Comparison of ENCODE assay signal across 13 mouse cellular contexts in the genomic region with DNA sequence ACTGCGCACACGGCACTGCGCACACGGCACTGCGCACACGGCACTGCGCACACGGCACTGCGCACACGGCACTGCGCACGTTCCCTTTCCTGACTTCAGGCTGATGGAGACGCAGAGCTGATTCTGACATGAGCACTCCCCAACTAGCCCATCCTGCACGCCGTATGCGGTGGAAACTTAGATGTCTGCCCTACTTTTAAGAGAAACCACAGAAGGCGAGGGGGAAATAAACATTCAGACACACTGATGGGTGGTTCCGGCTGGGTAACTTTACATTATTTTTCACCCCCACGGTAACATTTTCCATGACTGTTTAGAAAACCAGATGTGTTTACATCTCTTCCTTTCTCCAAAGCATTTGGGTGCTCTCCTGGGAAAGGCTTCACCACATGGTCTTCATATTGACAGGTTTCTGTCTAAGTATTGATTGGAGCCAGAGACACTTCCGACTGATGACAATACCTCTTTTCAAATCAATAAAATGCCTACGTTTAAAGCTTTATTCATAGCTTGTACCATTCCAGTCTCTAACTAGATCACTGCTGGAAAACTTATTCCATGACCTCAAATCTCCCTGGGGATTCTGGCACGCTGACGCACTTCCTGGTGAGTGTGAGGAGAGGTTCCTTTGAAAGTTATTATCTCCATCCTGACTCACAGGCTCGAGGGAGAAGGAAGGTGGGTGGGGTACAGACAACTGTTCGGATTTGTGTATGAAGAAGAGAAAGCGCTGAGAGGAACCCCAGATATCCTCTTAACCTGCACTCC.
DNase-seq lines count a peak whose midpoint lies in the region; ATAC-seq and TF ChIP-seq lines count a peak whose summit lies in the region.
"Had no signal": no experiment of that assay in that cellular context is flagged by ENCODE, and none has a peak within 500 bp of the region (broad histone marks: within the 10 kb centered on the region; RNA-seq: fewer than 3 reads in every experiment).

No protein-coding gene starts in this region.

- TF ChIP-seq POLR2A in limb, embryonic 14.5 days (IDR thresholded peaks at IDR 0.05; ENCODE audit: borderline replicate concordance, extremely low read depth, insufficient read depth, insufficient read length) = no peak

- no peak overlapping the region for H3K27ac ChIP-seq in limb, embryonic 14.5 days (replicated peaks; ENCODE audit: low read depth, low read length)
- H3K27ac ChIP-seq in limb, embryonic 10.5 days = no peak overlapping the region
- H3K27ac ChIP-seq in embryonic facial prominence, embryonic 13.5 days = peak overlapping the region; percentile 48; the same call in 1 of the 2 replicates
- H3K27ac ChIP-seq: hindbrain, embryonic 14.5 days; liver, embryonic 12.5 days; neural tube, embryonic 12.5 days had no signal

- DNase-seq in frontal cortex, postnatal 25 days (ENCODE audit: low spot score in 2 of 2) = no peak
- DNase-seq in limb, embryonic 14.5 days (ENCODE audit: low spot score) = peak; percentile 51
- DNase-seq in limb, embryonic 10.5 days (ENCODE audit: low spot score) = no peak
- peak; percentile 67 for DNase-seq in heart, postnatal 4 days
- DNase-seq in thymus, postnatal 14 days = no peak
- DNase-seq in layer of hippocampus, postnatal 36 days = no peak
- DNase-seq: B cell, adult 2 months; cerebellum, adult 18-20 months had no signal

- H3K27me3 ChIP-seq in limb, embryonic 14.5 days (ENCODE audit: control insufficient read depth, insufficient read depth, low read length) = no peaks in the 10 kb centered on the region
- H3K27me3 ChIP-seq in limb, embryonic 10.5 days (ENCODE audit: low read depth, poor library complexity, severe bottlenecking) = no peaks in the 10 kb centered on the region
- H3K27me3 ChIP-seq in embryonic facial prominence, embryonic 13.5 days = no peaks in the 10 kb centered on the region
- H3K27me3 ChIP-seq: liver, embryonic 12.5 days; neural tube, embryonic 12.5 days had no signal

- no peaks in the 10 kb centered on the region; the same call in 1 of the 2 replicates for H3K36me3 ChIP-seq in limb, embryonic 14.5 days (ENCODE audit: control insufficient read depth, insufficient read depth, low read length)
- peaks cover 41% of the 10 kb centered on the region for H3K36me3 ChIP-seq in limb, embryonic 10.5 days
- 0 out of 2 replicates have a peak, but pooled peaks cover 4% of the 10 kb centered on the region for H3K36me3 ChIP-seq in embryonic facial prominence, embryonic 13.5 days
- H3K36me3 ChIP-seq: liver, embryonic 12.5 days had no signal

- peak; percentile 76 for ATAC-seq in frontal cortex, adult (ENCODE audit: low TSS enrichment)
- no peak for ATAC-seq in limb, embryonic 14.5 days (ENCODE audit: low FRiP score, low read depth)
- peak; percentile 15; the same call in 1 of the 2 replicates for ATAC-seq in embryonic facial prominence, embryonic 13.5 days (ENCODE audit: insufficient number of reproducible peaks, insufficient read depth, low FRiP score, low TSS enrichment, low read depth)
- ATAC-seq: liver, embryonic 12.5 days had no signal

- 70% methylated on average over 23 of the region's 26 CpGs for WGBS in limb, embryonic 14.5 days
- 88% methylated on average over 26 of the region's 26 CpGs for WGBS in limb, embryonic 10.5 days
- 64% methylated on average over 26 of the region's 26 CpGs for WGBS in embryonic facial prominence, embryonic 13.5 days

- H3K4me2 ChIP-seq in limb, embryonic 14.5 days (replicated peaks; ENCODE audit: low read depth, low read length, severe bottlenecking) = no peak overlapping the region
- H3K4me2 ChIP-seq in embryonic facial prominence, embryonic 13.5 days = peak overlapping the region; percentile 4
- H3K4me2 ChIP-seq: hindbrain, embryonic 14.5 days; liver, embryonic 12.5 days; neural tube, embryonic 12.5 days had no signal

- 0 out of 2 replicates have a peak, but pooled peaks cover 5% of the 10 kb centered on the region for H3K4me1 ChIP-seq in limb, embryonic 14.5 days (ENCODE audit: control insufficient read depth, insufficient read depth, low read length)
- H3K4me1 ChIP-seq in limb, embryonic 10.5 days = peaks cover 6% of the 10 kb centered on the region
- H3K4me1 ChIP-seq in embryonic facial prominence, embryonic 13.5 days = peaks cover 14% of the 10 kb centered on the region
- H3K4me1 ChIP-seq: liver, embryonic 12.5 days; neural tube, embryonic 12.5 days had no signal

- no peaks in the 10 kb centered on the region for H3K9me3 ChIP-seq in limb, embryonic 14.5 days (ENCODE audit: control insufficient read depth, low read length)
- H3K9me3 ChIP-seq in limb, embryonic 10.5 days (replicated peaks) = no peaks in the 10 kb centered on the region
- H3K9me3 ChIP-seq in embryonic facial prominence, embryonic 13.5 days = no peaks in the 10 kb centered on the region
- H3K9me3 ChIP-seq: liver, embryonic 12.5 days; neural tube, embryonic 12.5 days had no signal

- H3K9ac ChIP-seq in limb, embryonic 14.5 days (ENCODE audit: low read depth, low read length, severe bottlenecking) = no peak overlapping the region
- H3K9ac ChIP-seq in embryonic facial prominence, embryonic 13.5 days = no peak overlapping the region
- H3K9ac ChIP-seq: hindbrain, embryonic 14.5 days; liver, embryonic 12.5 days; neural tube, embryonic 12.5 days had no signal

- H3K4me3 ChIP-seq in limb, embryonic 14.5 days (replicated peaks; ENCODE audit: low read length) = no peak overlapping the region
- H3K4me3 ChIP-seq in limb, embryonic 10.5 days = no peak overlapping the region
- no peak overlapping the region for H3K4me3 ChIP-seq in embryonic facial prominence, embryonic 13.5 days
- H3K4me3 ChIP-seq: liver, embryonic 12.5 days; neural tube, embryonic 12.5 days had no signal

Comparison
In these comparisons a context has a peak if more than half of its experiments do, and no peak if none do; other contexts are left out.
1. DNase-seq: peak in limb, embryonic 14.5 days (single experiment) and heart, postnatal 4 days (single experiment); none in frontal cortex, postnatal 25 days (0 of 2), limb, embryonic 10.5 days (single experiment), thymus, postnatal 14 days (single experiment) and layer of hippocampus, postnatal 36 days (0 of 2).